Mouse (Mus musculus) urinary bladder, adult 18-20 months (tissue): ENCODE results near the gene Shroom3.

ENCODE experiments used
- DNase-seq, 2 experiments: peaks; one replicate each; pipeline ENCODE4 v3.0.0; 2022; ENCODE audit warnings: low spot score in 2 of 2, mixed read lengths in 2 of 2

The Shroom3 gene

DNA sequence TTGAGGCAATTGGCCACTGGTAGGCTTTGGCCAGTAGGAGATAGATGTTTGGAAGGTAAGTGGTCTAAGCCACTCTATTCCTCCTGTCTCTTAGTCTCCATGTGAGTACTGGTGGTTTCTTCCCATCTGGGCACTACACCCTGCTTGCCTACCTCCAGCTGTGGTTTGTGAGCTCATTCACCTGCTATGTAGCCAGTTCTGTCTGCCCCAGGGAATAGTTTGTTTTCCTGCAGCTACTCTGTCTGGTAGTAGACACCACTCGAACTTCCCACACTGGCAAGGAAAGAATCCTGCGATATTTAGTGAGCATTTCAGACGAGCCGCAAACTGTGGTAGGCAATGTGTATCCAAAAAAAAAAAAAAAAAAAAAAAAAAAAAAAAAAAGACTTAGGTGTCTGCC, 68.3 kb downstream of the Shroom3 start:
- DNase-seq: no peak

DNA sequence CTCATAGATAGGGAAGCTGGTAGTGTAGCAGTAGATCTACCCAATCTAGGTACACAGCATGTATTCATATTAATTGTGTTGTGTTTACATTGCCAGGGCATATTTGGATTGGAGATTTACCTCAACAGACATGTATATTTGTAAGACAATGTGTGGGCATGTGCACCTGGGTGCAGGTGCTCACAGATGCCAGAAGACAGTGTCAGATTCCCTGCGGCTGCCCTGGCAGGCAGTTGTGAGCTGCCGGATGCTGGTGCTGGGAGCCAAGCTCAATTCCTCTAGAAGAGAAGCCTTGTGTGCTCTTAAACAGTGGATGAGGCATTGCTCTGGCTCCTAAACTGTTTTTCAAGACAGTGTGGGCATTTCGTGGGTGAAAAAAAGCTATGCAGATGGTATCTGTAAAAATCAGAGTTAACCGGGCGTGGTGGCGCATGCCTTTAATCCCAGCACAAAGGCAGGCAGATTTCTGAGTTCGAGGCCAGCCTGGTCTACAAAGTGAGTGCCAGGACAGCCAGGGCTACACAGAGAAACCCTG, 72.1 kb downstream of the Shroom3 start:
- no peak for DNase-seq

DNA sequence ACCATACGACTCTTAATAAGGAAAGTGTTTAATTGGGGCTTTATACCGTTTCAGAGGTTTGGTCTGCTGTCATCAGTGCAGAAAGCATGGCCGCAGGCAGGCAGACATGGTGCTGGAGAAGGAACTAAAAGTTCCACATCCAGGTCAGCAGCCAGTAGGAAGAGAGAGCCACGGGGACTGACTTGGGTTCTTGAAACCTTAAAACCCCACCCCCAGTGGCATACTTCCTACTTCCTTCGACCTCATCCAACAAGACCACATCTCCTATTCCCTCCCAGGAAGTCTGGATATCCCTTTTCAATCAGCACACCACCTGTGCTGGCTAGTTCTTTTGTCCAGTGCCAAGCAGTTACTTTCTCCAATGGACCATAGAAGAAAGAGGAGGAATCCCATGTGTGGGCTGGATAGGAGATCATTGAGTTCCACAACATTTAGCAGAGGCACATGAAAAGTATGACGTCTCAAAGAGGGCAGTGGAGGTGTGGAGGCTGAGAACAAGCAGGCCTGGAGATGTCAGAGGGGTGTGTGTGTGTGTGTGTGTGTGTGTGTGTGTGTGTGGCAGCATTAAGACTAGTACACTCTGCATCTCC, 76.0 kb downstream of the Shroom3 start:
- DNase-seq: no peak

DNA sequence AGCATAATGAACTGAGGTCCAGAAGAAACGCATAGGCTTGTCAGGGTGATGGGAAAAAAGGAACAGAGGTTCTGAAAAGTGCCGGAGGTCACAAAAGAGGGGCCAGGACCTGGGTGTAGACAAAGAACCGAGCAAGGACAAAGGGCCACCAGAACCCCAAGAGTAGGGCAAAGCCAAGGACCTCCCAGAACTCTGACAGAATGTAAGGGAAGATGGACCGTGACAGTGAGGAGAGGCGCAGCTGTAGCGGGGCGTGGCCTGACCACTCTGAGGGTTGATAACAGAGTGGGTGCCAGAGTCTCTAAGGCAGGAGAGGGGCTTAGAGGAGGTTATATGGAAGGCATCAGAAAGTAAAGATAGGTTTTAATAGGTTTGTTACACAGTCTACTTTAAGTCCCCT, 77.3 kb downstream of the Shroom3 start:
- DNase-seq: no peak

DNA sequence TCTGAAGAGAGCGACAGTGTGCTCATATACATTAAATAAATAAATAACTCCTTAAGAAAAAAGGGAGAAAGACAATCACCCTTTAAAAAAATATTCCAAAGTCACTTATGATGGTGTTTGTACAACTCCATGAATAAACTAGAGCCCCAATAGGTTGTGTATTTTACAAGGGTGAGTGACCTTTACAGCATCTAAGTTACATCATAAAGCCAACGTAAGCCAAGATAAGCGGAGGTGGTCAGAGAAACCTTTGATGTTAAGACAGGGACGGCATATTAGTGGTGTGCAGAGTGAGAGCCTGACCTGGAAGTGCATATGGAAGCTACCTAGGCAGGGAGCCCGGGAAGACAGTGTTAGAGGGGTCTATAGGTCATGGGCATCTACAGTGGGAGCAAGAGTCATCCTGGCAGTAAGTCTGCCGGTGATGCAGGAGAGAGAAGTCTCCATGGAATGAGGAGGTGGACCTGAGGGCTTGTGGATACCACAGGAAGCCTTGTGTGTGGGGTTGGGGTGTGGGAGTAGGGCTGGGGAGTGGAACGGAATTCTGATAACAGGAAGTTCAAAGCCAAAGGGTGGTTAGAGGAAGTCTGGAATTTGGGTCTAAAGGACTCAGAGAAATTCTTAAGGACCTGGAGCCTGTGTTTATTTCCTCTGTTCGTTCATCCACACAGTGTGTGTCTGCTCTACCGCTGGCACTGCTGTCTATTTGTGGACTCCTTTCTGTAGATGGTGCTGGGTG, 78.5 kb downstream of the Shroom3 start:
- no peak for DNase-seq

DNA sequence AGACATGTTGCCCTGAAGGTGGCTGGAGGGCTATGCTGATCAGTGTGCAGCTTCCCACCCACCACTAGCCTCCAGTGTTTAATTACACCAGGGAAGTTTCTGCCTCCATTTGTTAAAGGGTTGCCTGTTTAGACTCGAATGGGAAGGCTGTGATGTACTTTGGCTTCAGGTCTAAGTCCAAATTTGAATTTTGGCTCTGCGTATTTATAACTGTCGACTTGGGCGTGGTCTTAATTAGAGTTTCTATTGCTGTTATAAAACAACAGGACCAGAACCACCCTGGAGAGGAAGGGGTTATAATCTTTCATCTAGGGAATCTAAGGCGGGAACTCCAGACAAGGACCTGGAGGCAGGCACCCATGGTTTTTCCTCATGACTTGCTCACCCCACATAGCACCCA, 79.2 kb downstream of the Shroom3 start:
- no peak for DNase-seq

DNA sequence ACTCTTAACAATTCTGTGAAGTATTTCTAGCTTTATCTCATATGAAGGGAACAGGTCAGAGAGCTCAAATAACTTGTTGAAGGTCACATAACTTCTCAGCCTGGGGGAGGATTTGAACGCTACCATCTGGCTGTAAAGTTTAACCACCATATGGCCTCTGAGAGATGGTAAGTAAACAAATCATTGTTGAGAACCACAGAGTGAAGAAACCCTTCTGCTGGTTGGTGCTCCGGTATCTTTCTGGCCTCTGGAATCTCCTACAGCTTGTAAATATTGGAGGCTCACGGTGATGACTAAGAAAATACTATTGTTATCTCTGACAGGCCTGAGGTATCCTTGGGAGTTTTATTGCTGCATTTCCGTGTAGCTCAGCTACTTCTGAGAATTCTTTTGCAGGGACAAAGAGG, 80.3 kb downstream of the Shroom3 start:
- no peak for DNase-seq

DNA sequence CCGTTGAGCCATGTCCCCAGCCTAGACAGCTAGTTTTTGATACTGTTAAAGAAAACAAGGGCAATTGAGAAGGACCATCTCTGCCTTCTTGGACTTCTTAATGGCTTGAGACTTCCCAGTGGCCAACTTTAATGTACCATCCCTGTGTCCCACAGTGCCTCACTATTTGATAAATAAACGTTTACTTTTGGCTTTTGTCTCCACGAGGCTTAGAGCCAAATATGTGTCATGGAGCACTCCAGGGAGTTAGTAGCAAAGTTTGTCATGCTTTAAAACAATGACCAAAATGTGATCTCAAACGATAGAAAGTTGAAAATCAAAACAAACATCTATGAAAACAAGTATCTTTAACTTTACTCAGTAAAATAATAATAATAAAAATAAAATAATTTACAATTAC, 83.1 kb downstream of the Shroom3 start:
- DNase-seq: no peak

DNA sequence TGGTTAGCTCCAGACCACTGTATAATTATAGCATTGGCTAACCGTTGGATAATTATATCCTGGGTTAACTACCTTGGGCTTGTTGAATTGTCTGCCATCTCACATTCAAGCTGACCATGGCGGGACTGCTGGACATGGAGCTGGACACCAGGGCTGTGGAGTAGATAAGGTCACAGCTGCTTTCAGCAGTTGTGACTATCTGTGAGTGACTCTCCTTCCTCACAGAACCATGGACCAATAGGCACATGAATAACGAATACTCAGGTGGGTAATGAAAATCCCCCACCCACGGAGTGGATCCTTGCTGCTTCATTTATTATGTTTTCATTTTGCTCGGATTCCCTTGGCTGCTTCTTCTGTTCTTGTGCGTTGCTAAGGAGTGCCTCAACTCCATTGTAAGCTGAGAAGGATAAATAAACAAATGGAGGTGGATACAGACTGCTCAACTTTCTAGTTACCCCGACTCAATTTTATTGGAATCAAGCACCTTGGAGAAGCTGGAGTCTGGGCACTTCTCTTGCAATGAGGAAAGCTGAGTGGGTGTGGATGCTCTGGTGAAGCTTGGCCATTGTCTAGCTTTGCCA, 84.1 kb downstream of the Shroom3 start:
- no peak for DNase-seq

DNA sequence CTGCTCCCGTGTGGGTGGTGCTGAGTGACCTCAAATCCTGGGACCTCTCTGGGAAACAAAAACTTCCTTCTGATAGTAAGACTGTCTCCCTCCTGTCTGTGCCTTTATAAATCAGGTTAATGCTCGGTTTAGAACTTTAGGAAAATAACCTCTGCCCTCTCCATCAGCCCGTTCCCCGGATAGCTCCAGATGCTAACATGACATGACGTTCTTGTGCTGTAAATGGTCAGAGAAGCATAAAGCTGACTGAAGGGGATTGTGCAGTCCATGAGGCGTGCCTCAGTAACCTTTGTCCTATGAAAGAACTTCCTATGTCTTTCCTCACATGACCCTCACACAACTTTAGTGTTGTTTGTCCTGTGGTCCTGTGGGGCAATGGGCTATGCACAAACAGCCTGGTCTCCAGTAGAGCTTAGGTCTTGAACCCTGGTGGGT, 84.6 kb downstream of the Shroom3 start:
- no peak for DNase-seq

DNA sequence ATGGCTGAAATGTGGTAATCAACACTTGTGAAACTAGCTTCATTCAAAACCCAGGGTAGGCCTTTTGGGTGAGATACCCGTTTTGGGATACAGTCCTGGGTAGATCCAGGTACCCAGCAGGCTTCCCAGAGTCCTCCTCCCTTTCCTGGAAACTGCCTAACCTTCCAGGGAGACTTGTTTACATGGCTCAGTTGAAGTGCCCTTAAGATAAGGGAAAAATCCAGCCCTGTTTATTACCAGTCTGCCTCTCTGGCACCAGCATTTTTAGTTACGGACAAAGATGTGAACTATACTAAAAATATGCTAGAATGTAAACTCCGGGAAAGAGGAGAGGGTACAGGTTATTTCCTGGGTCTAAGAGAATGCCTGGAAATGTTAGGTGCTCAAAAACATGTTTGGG, 90.6 kb downstream of the Shroom3 start:
- DNase-seq: no peak

DNA sequence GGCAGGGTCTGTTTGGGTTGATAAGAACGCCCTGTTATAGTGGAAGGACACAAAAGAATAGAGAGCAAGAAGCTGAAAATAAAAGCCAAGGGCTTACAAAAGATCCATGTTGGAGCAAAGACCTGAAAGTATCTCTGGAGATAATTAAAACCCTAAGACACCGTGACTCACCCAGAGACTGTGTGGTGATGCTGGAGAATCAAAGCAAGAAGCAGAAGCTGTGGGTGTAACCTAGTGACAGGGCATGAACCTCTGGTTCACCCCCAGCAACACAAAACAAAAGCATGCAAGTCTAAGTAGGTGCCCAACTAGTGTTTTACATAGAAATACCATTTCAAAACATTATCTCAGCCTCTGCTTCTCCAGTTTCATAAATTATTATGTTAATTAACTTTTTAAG, 91.2 kb downstream of the Shroom3 start:
- DNase-seq: no peak

DNA sequence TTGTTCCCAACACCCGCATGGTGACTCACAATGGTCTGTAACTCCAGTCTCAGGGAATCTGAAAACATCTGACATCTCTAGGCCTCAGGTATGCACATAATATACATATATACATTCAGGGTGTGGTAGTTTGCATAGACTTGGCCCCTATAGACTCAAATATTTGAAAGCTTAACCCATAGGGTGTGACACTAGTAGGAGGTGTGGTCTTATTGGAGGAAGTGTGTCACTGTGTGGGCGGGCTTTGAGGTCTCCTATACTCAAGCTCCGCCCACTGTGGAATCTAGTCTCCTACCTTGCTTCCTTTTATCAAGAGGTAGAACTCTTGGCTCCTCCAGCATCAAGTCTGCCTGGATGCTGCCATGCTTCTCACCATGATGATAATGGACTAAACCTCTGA, 91.7 kb downstream of the Shroom3 start:
- DNase-seq: no peak

DNA sequence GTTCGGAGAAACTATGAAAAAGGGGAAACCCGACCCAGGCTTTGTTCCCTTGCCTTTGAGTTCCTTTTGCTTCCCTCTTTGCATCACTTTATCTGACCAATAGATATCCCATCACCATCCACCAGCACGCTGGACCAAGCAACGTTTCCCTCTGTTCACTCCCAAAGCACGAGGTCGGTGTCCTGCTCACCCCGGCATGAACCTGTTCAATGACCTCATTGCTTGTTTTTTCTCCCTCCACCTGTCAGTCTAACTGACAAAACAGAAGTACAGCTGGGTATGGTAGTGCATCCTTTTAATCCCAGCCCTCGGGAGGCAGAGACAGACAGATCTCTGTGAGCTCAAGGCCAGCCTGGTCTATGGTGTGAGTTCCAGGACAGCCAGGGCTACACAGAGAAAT, 95.2 kb downstream of the Shroom3 start:
- DNase-seq: no peak

DNA sequence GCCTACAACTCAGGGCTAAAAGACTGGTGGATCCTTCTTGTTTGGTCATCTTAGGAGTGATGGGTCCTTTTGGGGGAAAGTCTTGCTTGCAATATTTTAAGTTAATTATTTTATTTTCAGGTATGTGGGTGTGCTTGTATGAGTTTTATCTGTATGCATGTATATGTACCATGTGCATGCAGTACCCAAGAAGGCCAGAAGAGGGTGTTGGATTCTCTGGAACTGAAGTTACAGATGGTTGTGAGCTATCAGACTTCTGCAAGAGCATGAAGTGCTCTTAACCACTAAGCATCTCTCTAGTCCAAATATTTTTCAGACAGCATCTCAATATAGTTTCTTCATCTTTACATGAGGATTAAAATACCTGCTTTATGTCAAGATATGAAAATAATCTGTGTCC, 97.8 kb downstream of the Shroom3 start:
- DNase-seq: no peak

DNA sequence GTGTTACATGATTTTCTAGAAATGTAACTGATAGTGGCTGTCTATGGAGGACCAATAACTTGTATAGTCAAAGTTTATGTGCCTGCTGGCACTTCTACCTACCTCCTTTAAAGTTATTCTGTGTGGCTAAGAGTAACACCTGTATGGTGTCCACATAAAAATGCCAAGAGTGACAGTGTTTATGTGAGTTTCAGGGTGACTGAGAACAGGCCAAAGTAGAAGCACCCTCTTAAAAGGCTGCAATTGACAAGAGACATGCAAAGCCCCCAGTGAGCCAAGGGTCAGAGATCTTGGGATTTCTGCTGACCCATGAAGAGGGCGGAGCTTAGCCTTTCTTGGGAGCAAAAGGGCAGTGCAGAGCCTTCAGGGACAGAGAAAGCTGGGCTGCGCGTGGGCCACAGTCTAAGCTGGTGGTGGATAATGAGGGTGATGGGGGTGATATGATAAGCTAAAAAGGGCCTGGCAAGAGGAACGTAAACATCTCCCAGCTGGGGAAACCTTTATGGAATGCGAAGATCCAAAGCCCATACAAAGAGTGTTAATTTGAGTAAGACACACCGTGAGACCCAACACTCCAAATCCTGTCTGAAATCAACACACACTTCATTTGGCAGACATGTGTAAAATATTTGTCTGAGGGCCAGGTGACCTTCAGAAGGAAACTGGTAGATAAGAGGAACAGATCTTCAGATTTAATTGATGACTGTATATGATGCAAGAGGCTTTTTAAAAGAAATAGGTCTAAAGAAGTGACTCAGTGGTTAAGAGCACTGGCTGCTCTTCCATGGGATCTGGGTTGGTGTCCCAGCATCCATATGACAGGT, 101.0 kb downstream of the Shroom3 start:
- no peak for DNase-seq

DNA sequence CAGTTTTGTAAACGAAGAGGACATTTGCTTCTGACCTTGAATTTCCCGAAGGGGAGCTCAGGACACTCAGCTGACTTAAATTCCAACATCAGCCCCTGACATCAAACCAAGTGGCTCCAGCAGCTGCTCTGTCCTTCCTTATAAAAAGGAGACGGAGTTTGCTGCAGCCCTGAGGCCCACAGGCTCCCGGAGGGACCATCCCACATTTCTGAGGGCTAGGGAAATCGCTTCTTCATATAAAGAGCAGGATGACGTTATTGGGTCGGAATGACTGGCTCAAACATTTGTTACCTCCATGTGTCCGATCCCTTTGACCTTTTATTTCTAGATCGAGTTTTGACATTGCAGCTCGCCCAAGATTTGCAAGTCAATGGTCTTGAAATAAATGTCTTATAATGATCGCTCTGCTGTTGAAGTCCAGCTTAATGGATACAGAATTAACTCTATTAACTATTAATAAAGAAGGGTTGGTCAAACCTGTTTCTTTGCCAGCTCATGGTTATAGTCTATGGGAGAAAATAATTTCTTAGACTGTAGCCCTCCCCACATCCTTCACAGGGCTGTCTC, 102.7 kb downstream of the Shroom3 start:
- no peak for DNase-seq

DNA sequence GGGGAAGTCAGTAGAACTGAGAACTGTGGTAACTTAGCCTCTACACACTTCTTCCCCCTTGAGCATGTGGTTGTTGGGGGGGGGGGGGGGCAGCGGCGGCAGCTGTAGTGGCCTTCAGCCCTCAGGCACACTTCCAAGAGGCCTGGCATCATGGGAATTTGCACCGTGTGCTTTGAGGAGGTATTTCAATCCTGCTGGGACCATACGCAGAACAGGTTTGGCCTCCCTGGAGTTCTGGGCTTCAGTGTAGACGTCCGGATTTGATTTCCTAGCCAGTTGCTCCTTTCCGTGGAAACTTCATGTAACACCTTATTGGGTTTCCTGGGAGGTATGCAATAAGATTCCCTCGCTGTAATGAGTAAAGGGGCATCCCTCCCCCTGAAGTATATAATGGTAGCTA, 105.8 kb downstream of the Shroom3 start:
- no peak for DNase-seq

DNA sequence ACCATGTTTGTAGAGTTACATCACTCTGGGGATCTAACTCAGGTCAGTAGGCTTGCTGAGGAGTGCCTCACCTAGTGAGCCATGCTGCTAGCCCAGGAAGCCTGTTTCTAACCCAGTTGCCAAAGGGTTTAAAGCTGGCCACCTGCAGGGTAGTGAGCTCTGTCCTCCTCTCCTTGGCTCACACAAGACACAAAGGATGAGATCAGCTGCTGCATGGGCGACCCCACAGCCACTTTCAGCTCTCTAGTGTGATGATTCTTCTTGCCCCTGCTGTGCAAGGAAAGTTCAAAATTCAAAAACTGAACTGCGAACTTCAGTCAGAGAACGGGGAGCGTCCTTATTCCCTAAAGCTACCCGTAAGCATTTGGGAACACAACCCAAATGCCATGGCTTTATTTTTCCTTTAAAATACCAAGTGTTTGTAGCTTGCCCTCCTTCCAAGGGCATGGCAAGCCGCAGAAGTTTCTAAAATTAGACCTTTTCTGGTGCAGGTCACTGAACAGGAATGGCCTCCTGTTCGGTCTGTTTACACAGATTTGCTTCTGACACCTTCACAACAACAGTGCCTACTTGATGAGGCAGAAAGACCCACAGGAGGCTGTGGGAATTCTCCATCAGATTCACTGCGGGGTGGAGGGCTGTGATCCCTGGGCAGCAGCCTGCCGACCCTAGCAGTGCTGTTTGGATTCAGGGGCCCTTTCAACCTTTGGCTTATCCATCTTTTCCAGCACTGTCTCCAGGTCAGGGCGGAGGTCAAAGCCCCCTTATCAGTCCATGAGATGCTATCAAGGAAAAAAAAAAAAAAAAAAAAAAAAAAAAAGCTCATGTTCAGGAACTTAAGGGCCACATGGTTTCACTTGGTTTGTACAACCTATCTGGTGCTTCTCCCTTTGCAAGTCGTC, 113.1 kb downstream of the Shroom3 start:
- no peak for DNase-seq

DNA sequence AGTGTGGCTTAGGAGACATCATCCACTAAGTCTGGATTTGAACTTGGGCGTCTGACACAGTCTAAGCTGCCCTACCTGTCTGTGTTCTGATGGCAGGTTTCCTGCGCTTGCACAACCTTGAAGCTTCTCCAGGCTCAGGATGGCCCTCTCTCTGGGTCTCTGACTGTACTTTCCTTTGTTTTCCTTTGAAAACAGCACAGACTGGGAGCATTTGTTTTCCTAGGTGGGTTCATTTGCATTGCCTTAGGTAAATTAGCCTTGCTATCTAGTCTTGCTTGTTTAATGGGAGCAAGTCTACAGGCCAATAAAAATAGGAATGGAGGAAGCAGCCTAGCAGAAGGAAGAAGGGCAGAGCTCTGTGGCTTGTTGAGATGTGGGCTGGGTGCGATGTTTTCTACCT, 114.7 kb downstream of the Shroom3 start:
- no peak for DNase-seq

DNA sequence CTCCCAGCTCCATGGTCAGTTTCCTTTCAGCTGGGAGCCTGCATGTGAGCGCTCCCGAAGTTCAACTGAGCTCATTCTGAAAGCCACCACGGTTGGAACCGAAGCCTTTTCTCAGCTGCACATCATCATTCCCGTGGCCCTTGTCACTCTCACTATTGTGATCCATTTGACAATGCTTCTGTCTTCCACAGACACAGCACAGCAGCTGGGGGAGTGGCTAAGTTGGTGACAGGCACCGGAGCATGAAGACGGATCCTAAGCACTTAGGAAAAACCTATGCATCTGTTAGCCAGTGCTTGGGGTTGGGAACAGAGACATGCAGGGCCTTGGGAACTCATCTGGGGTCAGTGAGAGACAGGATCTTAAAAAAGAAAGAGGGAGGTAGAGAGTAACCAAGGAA, 121.1 kb downstream of the Shroom3 start:
- DNase-seq: no peak
